Comparison of ENCODE assay signal across 10 mouse cellular contexts in the genomic region with DNA sequence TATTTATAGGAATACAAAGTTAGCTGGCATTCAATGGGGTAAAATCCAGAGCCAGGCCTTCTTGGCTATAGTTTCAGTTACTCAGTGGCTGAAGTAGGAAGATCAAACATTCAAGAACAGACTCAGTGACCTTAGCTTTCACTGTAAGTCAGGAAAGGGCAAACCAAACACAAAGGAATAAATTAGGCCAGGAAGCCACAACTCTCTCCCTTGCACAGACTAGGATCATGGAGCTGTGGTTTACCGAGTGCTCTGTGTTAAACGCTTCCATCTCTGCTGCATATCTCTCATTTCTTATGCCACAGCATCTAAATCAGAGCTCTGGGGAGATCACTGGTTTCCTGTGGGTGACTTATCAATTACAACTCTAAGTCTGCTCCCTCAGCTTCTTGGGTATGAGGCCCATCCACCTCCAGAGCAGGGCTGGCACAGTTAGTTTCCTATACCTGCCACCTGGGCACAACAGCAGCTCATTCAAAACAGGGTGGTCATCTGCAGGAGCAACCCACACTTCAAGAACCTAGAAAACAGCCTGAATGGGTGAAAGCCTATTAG. TPM values are rescaled to one million over a fixed set of nuclear protein-coding genes. Genes with fewer than 3 reads are reported as not detected.
DNase-seq lines count a peak whose midpoint lies in the region; ATAC-seq lines count a peak whose summit lies in the region.
"Had no signal": no experiment of that assay in that cellular context is flagged by ENCODE, and none has a peak within 500 bp of the region (broad histone marks: within the 10 kb centered on the region; RNA-seq: fewer than 3 reads in every experiment).

No protein-coding gene starts in this region.

- no peak for DNase-seq in heart, postnatal 14 days
- peak; percentile 61 for DNase-seq in Muller cell, postnatal 12 days (ENCODE audit: inconsistent ontology term)
- peak; percentile 60 for DNase-seq in midbrain, embryonic 11.5 days (ENCODE audit: low spot score, missing footprints)
- DNase-seq in frontal cortex, postnatal 36 days (ENCODE audit: low spot score in 2 of 2): no peak
- DNase-seq in adrenal gland, adult 18-20 months (ENCODE audit: low spot score in 2 of 2): no peak
- no peak for DNase-seq in layer of hippocampus, postnatal 36 days
- DNase-seq: adrenal gland, adult 2 months; cerebellum, adult 9-10 months had no signal

- peak overlapping the region; percentile 82 for H3K27ac ChIP-seq in heart, embryonic 16.5 days (ENCODE audit: low read length)
- H3K27ac ChIP-seq in forebrain, embryonic 16.5 days (ENCODE audit: low read length): peak overlapping the region; percentile 54
- no peak overlapping the region for H3K27ac ChIP-seq in midbrain, embryonic 11.5 days (ENCODE audit: low read depth, low read length)

- no peak for ATAC-seq in heart, embryonic 16.5 days (replicated peaks; ENCODE audit: extremely low read depth, insufficient read depth, low FRiP score)
- ATAC-seq in forebrain, embryonic 16.5 days: no peak
- no peak for ATAC-seq in midbrain, embryonic 11.5 days (ENCODE audit: low FRiP score)

- no peaks in the 10 kb centered on the region for H3K36me3 ChIP-seq in heart, embryonic 16.5 days (ENCODE audit: control insufficient read depth, insufficient read depth)
- H3K36me3 ChIP-seq in forebrain, embryonic 16.5 days (ENCODE audit: control insufficient read depth, insufficient read depth): no peaks in the 10 kb centered on the region
- no peaks in the 10 kb centered on the region for H3K36me3 ChIP-seq in midbrain, embryonic 11.5 days (ENCODE audit: control insufficient read depth, insufficient read depth, low read length)

- H3K9me3 ChIP-seq in heart, embryonic 16.5 days (replicated peaks; ENCODE audit: control insufficient read depth, low read length): no peaks in the 10 kb centered on the region
- no peaks in the 10 kb centered on the region for H3K9me3 ChIP-seq in forebrain, embryonic 16.5 days (ENCODE audit: control insufficient read depth, low read length)
- H3K9me3 ChIP-seq in midbrain, embryonic 11.5 days (ENCODE audit: control insufficient read depth, low read length): no peaks in the 10 kb centered on the region

- intact Hi-C loops in heart, postnatal 14 days (cut with DNase I): no loop called here

- H3K4me3 ChIP-seq in heart, embryonic 16.5 days (ENCODE audit: low read length): no peak overlapping the region
- no peak overlapping the region for H3K4me3 ChIP-seq in forebrain, embryonic 16.5 days (replicated peaks; ENCODE audit: low read length)
- no peak overlapping the region for H3K4me3 ChIP-seq in midbrain, embryonic 11.5 days (ENCODE audit: low read depth, low read length)

- 73% methylated on average over 2 of the region's 2 CpGs for WGBS in heart, embryonic 16.5 days
- 64% methylated on average over 2 of the region's 2 CpGs for WGBS in forebrain, embryonic 16.5 days
- 47% methylated on average over 2 of the region's 2 CpGs for WGBS in midbrain, embryonic 11.5 days

- H3K4me2 ChIP-seq in heart, embryonic 16.5 days (ENCODE audit: low read depth, low read length): no peak overlapping the region
- H3K4me2 ChIP-seq in forebrain, embryonic 16.5 days (ENCODE audit: low read length): no peak overlapping the region
- no peak overlapping the region for H3K4me2 ChIP-seq in midbrain, embryonic 11.5 days

- H3K9ac ChIP-seq in heart, embryonic 16.5 days (ENCODE audit: low read length): no peak overlapping the region
- no peak overlapping the region for H3K9ac ChIP-seq in forebrain, embryonic 16.5 days (replicated peaks; ENCODE audit: low read depth, low read length)
- no peak overlapping the region for H3K9ac ChIP-seq in midbrain, embryonic 11.5 days (ENCODE audit: low read length)

- H3K27me3 ChIP-seq in heart, embryonic 16.5 days (ENCODE audit: control insufficient read depth, insufficient read depth, low read length): no peaks in the 10 kb centered on the region
- no peaks in the 10 kb centered on the region for H3K27me3 ChIP-seq in forebrain, embryonic 16.5 days (replicated peaks; ENCODE audit: control insufficient read depth, insufficient read depth, low read length)
- H3K27me3 ChIP-seq in midbrain, embryonic 11.5 days (ENCODE audit: control insufficient read depth, insufficient read depth, low read length): no peaks in the 10 kb centered on the region

- H3K4me1 ChIP-seq in heart, embryonic 16.5 days (ENCODE audit: control insufficient read depth, insufficient read depth, low read length): peaks cover 13% of the 10 kb centered on the region
- peaks cover 12% of the 10 kb centered on the region for H3K4me1 ChIP-seq in forebrain, embryonic 16.5 days (replicated peaks; ENCODE audit: control insufficient read depth, insufficient read depth, low read length)
- peaks cover 16% of the 10 kb centered on the region for H3K4me1 ChIP-seq in midbrain, embryonic 11.5 days (ENCODE audit: control insufficient read depth, insufficient read depth, low read length)

RNA-seq across cellular contexts. Expression of gene Naif1, which starts 12.6 kb away (rescaled TPM):
- polyA plus RNA-seq in heart, embryonic 16.5 days (2015; fragmentation: Nextera tagmentation; extraction: Ambion mirVana): 5.1 and 5.6 TPM in 2 replicates
- total RNA-seq in heart, postnatal 14 days (2021): 1 to 10 TPM; 3.1 to 3.4 TPM
- polyA plus RNA-seq in forebrain, embryonic 16.5 days (2015; fragmentation: Nextera tagmentation; extraction: Ambion mirVana): 7.0 and 7.5 TPM in 2 replicates
- polyA plus RNA-seq in midbrain, embryonic 11.5 days (2014; fragmentation: Nextera tagmentation; extraction: Ambion mirVana): 6.3 and 6.4 TPM in 2 replicates
- 1 to 10 TPM; 4.1 to 4.5 TPM for total RNA-seq in adrenal gland, adult 18-20 months (2021)
- total RNA-seq in layer of hippocampus, postnatal 36 days (2021): 1 to 10 TPM; 4.2 to 4.4 TPM

RNA-seq across cellular contexts. Expression of gene Slc25a25, which starts 13.6 kb away (rescaled TPM):
- 12.2 and 12.8 TPM in 2 replicates for polyA plus RNA-seq in heart, embryonic 16.5 days (2015; fragmentation: Nextera tagmentation; extraction: Ambion mirVana)
- total RNA-seq in heart, postnatal 14 days (2021): 10 to 100 TPM in 1 of 2 experiments, 1 to 10 TPM in 1; 9.7 to 15.5 TPM
- 46.9 and 47.7 TPM in 2 replicates for polyA plus RNA-seq in forebrain, embryonic 16.5 days (2015; fragmentation: Nextera tagmentation; extraction: Ambion mirVana)
- polyA plus RNA-seq in midbrain, embryonic 11.5 days (2014; fragmentation: Nextera tagmentation; extraction: Ambion mirVana): 20.0 and 20.4 TPM in 2 replicates
- total RNA-seq in adrenal gland, adult 18-20 months (2021): 10 to 100 TPM; 48.8 to 55.3 TPM
- total RNA-seq in layer of hippocampus, postnatal 36 days (2021): 10 to 100 TPM; 58.1 to 60.0 TPM

RNA-seq across cellular contexts. Expression of gene Ptges2, which starts 42.0 kb away (rescaled TPM):
- polyA plus RNA-seq in heart, embryonic 16.5 days (2015; fragmentation: Nextera tagmentation; extraction: Ambion mirVana): 44.2 and 50.7 TPM in 2 replicates
- total RNA-seq in heart, postnatal 14 days (2021): 10 to 100 TPM; 65.0 to 75.7 TPM
- 35.6 and 42.7 TPM in 2 replicates for polyA plus RNA-seq in forebrain, embryonic 16.5 days (2015; fragmentation: Nextera tagmentation; extraction: Ambion mirVana)
- polyA plus RNA-seq in midbrain, embryonic 11.5 days (2014; fragmentation: Nextera tagmentation; extraction: Ambion mirVana): 24.7 and 25.4 TPM in 2 replicates
- 10 to 100 TPM; 56.9 to 66.5 TPM for total RNA-seq in adrenal gland, adult 18-20 months (2021)
- 10 to 100 TPM; 37.1 to 37.7 TPM for total RNA-seq in layer of hippocampus, postnatal 36 days (2021)

RNA-seq across cellular contexts. Expression of gene Lcn2, which starts 49.6 kb away (rescaled TPM):
- 1.9 and 2.5 TPM in 2 replicates for polyA plus RNA-seq in heart, embryonic 16.5 days (2015; fragmentation: Nextera tagmentation; extraction: Ambion mirVana)
- 1 to 10 TPM; 3.8 to 6.5 TPM for total RNA-seq in heart, postnatal 14 days (2021)
- not detected in 2 replicates for polyA plus RNA-seq in forebrain, embryonic 16.5 days (2015; fragmentation: Nextera tagmentation; extraction: Ambion mirVana)
- 0.30 TPM in 1 of 2 replicates, not detected in the other for polyA plus RNA-seq in midbrain, embryonic 11.5 days (2014; fragmentation: Nextera tagmentation; extraction: Ambion mirVana)
- total RNA-seq in adrenal gland, adult 18-20 months (2021): 1 to 10 TPM; 1.7 to 2.1 TPM
- 10 to 100 TPM in 1 of 2 experiments, under 1 TPM in 1; 0.65 to 13.4 TPM for total RNA-seq in layer of hippocampus, postnatal 36 days (2021)

RNA-seq across cellular contexts. Expression of gene 1110008P14Rik, which starts 56.0 kb away (rescaled TPM):
- 46.3 and 46.5 TPM in 2 replicates for polyA plus RNA-seq in heart, embryonic 16.5 days (2015; fragmentation: Nextera tagmentation; extraction: Ambion mirVana)
- 10 to 100 TPM; 45.3 to 48.2 TPM for total RNA-seq in heart, postnatal 14 days (2021)
- 67.8 and 77.7 TPM in 2 replicates for polyA plus RNA-seq in forebrain, embryonic 16.5 days (2015; fragmentation: Nextera tagmentation; extraction: Ambion mirVana)
- 46.4 and 49.4 TPM in 2 replicates for polyA plus RNA-seq in midbrain, embryonic 11.5 days (2014; fragmentation: Nextera tagmentation; extraction: Ambion mirVana)
- 100 to 1,000 TPM; 158 to 166 TPM for total RNA-seq in adrenal gland, adult 18-20 months (2021)
- 100 to 1,000 TPM; 160 to 170 TPM for total RNA-seq in layer of hippocampus, postnatal 36 days (2021)

Comparison
In these comparisons a context has a peak if more than half of its experiments do, and no peak if none do; other contexts are left out.
1. DNase-seq: peak in Muller cell, postnatal 12 days (single experiment) and midbrain, embryonic 11.5 days (single experiment); none in heart, postnatal 14 days (0 of 2), frontal cortex, postnatal 36 days (0 of 2), adrenal gland, adult 18-20 months (0 of 2) and layer of hippocampus, postnatal 36 days (0 of 2).